Mouse (Mus musculus) limb, embryonic 12.5 days (tissue): ENCODE data around the gene Rapgef2. TPM values are rescaled to one million over a fixed set of nuclear protein-coding genes. Genes with fewer than 3 reads are reported as not detected.
A peak's percentile ranks its signal among the peaks of the same experiment; 100 is the strongest.
"Not testable (repeated sequence)": the region's sequence is repeated elsewhere in the genome, so short reads cannot be mapped to it uniquely, and the experiment has no call there.

Source experiments
- ATAC-seq: fragments of 200-750 bp; cut with Nextera tagmentation; 2 replicates; pipeline ENCODE4 v1.8.0; 2017; ENCODE audit warnings: low read depth, moderate TSS enrichment; ENCODE audit not compliant: insufficient number of reproducible peaks, insufficient read depth, low FRiP score, low TSS enrichment
- H3K27ac ChIP-seq: fragments of 300-500 bp; sonication (generic); 2 replicates; pipeline ENCODE4 v1.5.1; 2016; ENCODE audit warnings: mild to moderate bottlenecking, moderate library complexity
- H3K27me3 ChIP-seq: fragments of 300-500 bp; sonication (generic); 2 replicates; pipeline ENCODE4 v1.6.1; 2016; ENCODE audit warnings: mild to moderate bottlenecking, moderate library complexity
- H3K36me3 ChIP-seq: fragments of 300-500 bp; sonication (generic); 2 replicates; pipeline ENCODE4 v1.6.1; 2016; ENCODE audit warnings: mild to moderate bottlenecking, moderate library complexity
- H3K4me1 ChIP-seq: fragments of 300-500 bp; sonication (generic); replicated peaks from 2 replicates; pipeline ENCODE4 v1.6.1; 2016
- H3K4me2 ChIP-seq: fragments of 300-500 bp; sonication (generic); 2 replicates; pipeline ENCODE4 v1.6.1; 2016; ENCODE audit warnings: mild to moderate bottlenecking, moderate library complexity
- H3K4me3 ChIP-seq: fragments of 300-500 bp; sonication (generic); replicated peaks from 2 replicates; pipeline ENCODE4 v1.5.1; 2016; ENCODE audit warnings: mild to moderate bottlenecking
- H3K9ac ChIP-seq: fragments of 300-500 bp; sonication (generic); replicated peaks from 2 replicates; pipeline ENCODE4 v1.6.1; 2016; ENCODE audit warnings: mild to moderate bottlenecking, moderate library complexity
- H3K9me3 ChIP-seq: fragments of 300-500 bp; sonication (generic); 2 replicates; pipeline ENCODE4 v1.6.1; 2016; ENCODE audit warnings: mild to moderate bottlenecking, moderate library complexity
- WGBS: fragments of 180-500 bp; shearing (Covaris S2); methylation state at CpG from one replicate; pipeline ENCODE4 v1.1.7; 2016; 5-methylcytosine and 5-hydroxymethylcytosine counted together
- polyA plus RNA-seq: library from polyadenylated mRNA; unstranded; fragments of >200 nt; fragmentation: Nextera tagmentation; extraction: Ambion mirVana; gene quantifications from 2 replicates; pipeline ENCODE4 v1.2.1, GENCODE M21; 2016

Rapgef2 gene
- polyA plus RNA-seq, 1 experiment from 2014 or later = 9.8 TPM

GRCm38 (mm10) chr3:79181248-79181991, 104.9 kb downstream of the Rapgef2 start:
- Histone ChIP-seq H3K9me3 (no peaks in the 10 kb centered on the region), H3K4me2 (no peak overlapping the region), H3K4me1 (peaks cover 55% of the 10 kb centered on the region), H3K27me3 (no peaks in the 10 kb centered on the region), H3K27ac (0 out of 2 replicates have a peak overlapping the region, but pooled peaks have one; percentile 35), H3K9ac (no peak overlapping the region), H3K4me3 (no peak overlapping the region), H3K36me3 (no peaks in the 10 kb centered on the region)
- ATAC-seq = peak; percentile 74
- 69% methylated on average over 24 of the region's 24 CpGs for WGBS

- Histone ChIP-seq H3K4me1 (peaks cover 55% of the 10 kb centered on the region), H3K27ac (no peak overlapping the region), H3K4me3 (no peak overlapping the region), H3K36me3 (no peaks in the 10 kb centered on the region), H3K4me2 (no peak overlapping the region), H3K9me3 (no peaks in the 10 kb centered on the region), H3K27me3 (no peaks in the 10 kb centered on the region), H3K9ac (no peak overlapping the region)
- WGBS = 34% methylated on average over 8 of the region's 8 CpGs
- no peak for ATAC-seq
These were observed 106.2 kb downstream of the Rapgef2 start for GRCm38 (mm10) chr3:79180086-79180485.

GRCm38 (mm10) chr3:79179499-79180053, 106.7 kb downstream of the Rapgef2 start:
- Histone ChIP-seq H3K27ac (no peak overlapping the region), H3K27me3 (no peaks in the 10 kb centered on the region), H3K4me3 (no peak overlapping the region), H3K36me3 (no peaks in the 10 kb centered on the region), H3K4me2 (no peak overlapping the region), H3K4me1 (peaks cover 55% of the 10 kb centered on the region), H3K9me3 (no peaks in the 10 kb centered on the region), H3K9ac (no peak overlapping the region)
- WGBS = 82% methylated on average over 2 of the region's 2 CpGs
- ATAC-seq = peak; percentile 54; the same call in 1 of the 2 replicates

- Histone ChIP-seq H3K27ac (no peak overlapping the region), H3K4me2 (no peak overlapping the region), H3K4me3 (no peak overlapping the region), H3K36me3 (no peaks in the 10 kb centered on the region), H3K4me1 (peaks cover 55% of the 10 kb centered on the region), H3K9ac (no peak overlapping the region), H3K27me3 (no peaks in the 10 kb centered on the region), H3K9me3 (no peaks in the 10 kb centered on the region)
- ATAC-seq = no peak
- 66% methylated on average over 3 of the region's 3 CpGs for WGBS
These were observed 107.6 kb downstream of the Rapgef2 start for GRCm38 (mm10) chr3:79178708-79179107.

GRCm38 (mm10) chr3:79178070-79178469, 108.2 kb downstream of the Rapgef2 start:
- H3K27ac ChIP-seq = no peak overlapping the region
- H3K36me3 ChIP-seq = 0 out of 2 replicates have a peak, but pooled peaks cover 1% of the 10 kb centered on the region
- H3K9me3 ChIP-seq = no peaks in the 10 kb centered on the region
- no peak overlapping the region for H3K4me3 ChIP-seq
- no peak overlapping the region for H3K9ac ChIP-seq
- no peak overlapping the region for H3K4me2 ChIP-seq
- ATAC-seq = no peak
- WGBS = 87% methylated on average over 6 of the region's 6 CpGs
- H3K4me1 ChIP-seq = peaks cover 51% of the 10 kb centered on the region
- H3K27me3 ChIP-seq = no peaks in the 10 kb centered on the region

GRCm38 (mm10) chr3:79177136-79177870, 109.0 kb downstream of the Rapgef2 start:
- Histone ChIP-seq H3K4me2 (no peak overlapping the region), H3K9me3 (no peaks in the 10 kb centered on the region), H3K9ac (no peak overlapping the region), H3K27me3 (no peaks in the 10 kb centered on the region), H3K4me1 (peaks cover 50% of the 10 kb centered on the region), H3K4me3 (no peak overlapping the region), H3K36me3 (peaks cover 9% of the 10 kb centered on the region; the same call in 1 of the 2 replicates), H3K27ac (no peak overlapping the region)
- no peak for ATAC-seq
- WGBS = 88% methylated on average over 8 of the region's 8 CpGs

- H3K4me3 ChIP-seq = no peak overlapping the region
- no peaks in the 10 kb centered on the region for H3K27me3 ChIP-seq
- H3K4me2 ChIP-seq = no peak overlapping the region
- peaks cover 20% of the 10 kb centered on the region for H3K4me1 ChIP-seq
- 81% methylated on average over 6 of the region's 6 CpGs for WGBS
- H3K9ac ChIP-seq = no peak overlapping the region
- ATAC-seq = no peak
- H3K9me3 ChIP-seq = no peaks in the 10 kb centered on the region
- peaks cover 24% of the 10 kb centered on the region; the same call in 1 of the 2 replicates for H3K36me3 ChIP-seq
- H3K27ac ChIP-seq = no peak overlapping the region
These were observed 112.1 kb downstream of the Rapgef2 start for GRCm38 (mm10) chr3:79174168-79174567.

GRCm38 (mm10) chr3:79173291-79173690, 113.0 kb downstream of the Rapgef2 start:
- Histone ChIP-seq H3K4me1 (peaks cover 11% of the 10 kb centered on the region), H3K9me3 (no peaks in the 10 kb centered on the region)

GRCm38 (mm10) chr3:79171146-79171545, 115.2 kb downstream of the Rapgef2 start:
- not testable (repeated sequence) for ATAC-seq, H3K27ac ChIP-seq, H3K4me3 ChIP-seq, H3K27me3 ChIP-seq, H3K9ac ChIP-seq, H3K4me1 ChIP-seq, H3K4me2 ChIP-seq, H3K9me3 ChIP-seq
- WGBS = 94% methylated on average over 8 of the region's 8 CpGs
- peaks cover 24% of the 10 kb centered on the region; the same call in 1 of the 2 replicates for H3K36me3 ChIP-seq

More at GRCm38 (mm10) chr3:79173291-79173690, 113.0 kb downstream of the Rapgef2 start:
- 92% methylated on average over 5 of the region's 5 CpGs for WGBS
- Histone ChIP-seq H3K36me3 (peaks cover 24% of the 10 kb centered on the region; the same call in 1 of the 2 replicates), H3K4me3 (no peak overlapping the region), H3K27me3 (no peaks in the 10 kb centered on the region), H3K27ac (no peak overlapping the region), H3K9ac (no peak overlapping the region), H3K4me2 (no peak overlapping the region)
- no peak for ATAC-seq

- Histone ChIP-seq H3K9me3 (no peaks in the 10 kb centered on the region), H3K27me3 (no peaks in the 10 kb centered on the region), H3K4me1 (no peaks in the 10 kb centered on the region), H3K36me3 (peaks cover 24% of the 10 kb centered on the region; the same call in 1 of the 2 replicates), H3K27ac (no peak overlapping the region), H3K4me3 (no peak overlapping the region), H3K9ac (no peak overlapping the region), H3K4me2 (no peak overlapping the region)
- ATAC-seq = no peak
- WGBS = 77% methylated on average over 2 of the region's 2 CpGs
These were observed 118.0 kb downstream of the Rapgef2 start for GRCm38 (mm10) chr3:79168168-79168827.

- no peak overlapping the region for H3K27ac ChIP-seq
- ATAC-seq = no peak
- H3K27me3 ChIP-seq = no peaks in the 10 kb centered on the region
- H3K4me2 ChIP-seq = no peak overlapping the region
- no peak overlapping the region for H3K4me3 ChIP-seq
- peaks cover 18% of the 10 kb centered on the region; the same call in 1 of the 2 replicates for H3K36me3 ChIP-seq
- no peak overlapping the region for H3K9ac ChIP-seq
- no peaks in the 10 kb centered on the region for H3K9me3 ChIP-seq
- 86% methylated on average over 2 of the region's 2 CpGs for WGBS
- no peaks in the 10 kb centered on the region for H3K4me1 ChIP-seq
These were observed 118.7 kb downstream of the Rapgef2 start for GRCm38 (mm10) chr3:79167586-79167985.
